Mouse (Mus musculus): Measurements from ENCODE around the gene Fkbp14. TPM values are rescaled to one million over a fixed set of nuclear protein-coding genes. Genes with fewer than 3 reads are reported as not detected.

The Fkbp14 gene
- polyA plus RNA-seq, 1 experiment from 2014 or later: 14.5 TPM

Other genes with a start within 250 kb of the Fkbp14 start
- 0.50 and 0.55 TPM in 2 replicates for gene Wipf3, start 167.7 kb downstream of the Fkbp14 start, polyA plus RNA-seq (2014; fragmentation: Nextera tagmentation; extraction: Ambion mirVana)
- 69.5 and 73.3 TPM in 2 replicates for gene Scrn1, start 30.8 kb downstream of the Fkbp14 start, polyA plus RNA-seq (2014; fragmentation: Nextera tagmentation; extraction: Ambion mirVana)
- gene Plekha8, start 2.2 kb downstream of the Fkbp14 start, polyA plus RNA-seq (2014; fragmentation: Nextera tagmentation; extraction: Ambion mirVana): 21.0 and 22.5 TPM in 2 replicates
- gene Mturn, start 84.3 kb upstream of the Fkbp14 start, polyA plus RNA-seq (2014; fragmentation: Nextera tagmentation; extraction: Ambion mirVana): 40.0 and 40.3 TPM in 2 replicates
- gene Znrf2, start 219.6 kb upstream of the Fkbp14 start, polyA plus RNA-seq (2014; fragmentation: Nextera tagmentation; extraction: Ambion mirVana): 2.9 and 3.5 TPM in 2 replicates